Mouse (Mus musculus): Measurements from ENCODE around the gene Gga1. TPM values are rescaled to one million over a fixed set of nuclear protein-coding genes. Genes with fewer than 3 reads are reported as not detected.
"Not testable (repeated sequence)": the region's sequence is repeated elsewhere in the genome, so short reads cannot be mapped to it uniquely, and the experiment has no call there.

The Gga1 gene
- polyA plus RNA-seq, 1 experiment from 2014 or later: 51.0 TPM

- H3K4me3 ChIP-seq; H3K9ac ChIP-seq; H3K9me3 ChIP-seq; ATAC-seq (ENCODE audit: low read depth); H3K36me3 ChIP-seq; H3K27ac ChIP-seq (replicated peaks); H3K4me2 ChIP-seq: not testable (repeated sequence)
- 88% methylated on average over 7 of the region's 7 CpGs for WGBS
- Histone ChIP-seq H3K4me1 (replicated peaks) (peaks cover 47% of the 10 kb centered on the region), H3K27me3 (peaks cover 30% of the 10 kb centered on the region)
Measured at GRCm38 (mm10) chr15:78846805-78847204, 30.2 kb upstream of the Gga1 start.

GRCm38 (mm10) chr15:78848467-78848866 lies 28.5 kb upstream of the Gga1 start:
- H3K27me3 ChIP-seq: peaks cover 13% of the 10 kb centered on the region
- H3K36me3 ChIP-seq: no peaks in the 10 kb centered on the region
- no peak overlapping the region for H3K27ac ChIP-seq (replicated peaks)
- no peak overlapping the region for H3K4me3 ChIP-seq
- 31% methylated on average over 5 of the region's 5 CpGs for WGBS
- H3K4me1 ChIP-seq (replicated peaks): peaks cover 31% of the 10 kb centered on the region
- H3K9ac ChIP-seq: no peak overlapping the region
- H3K9me3 ChIP-seq: no peaks in the 10 kb centered on the region
- no peak for ATAC-seq (ENCODE audit: low read depth)
- H3K4me2 ChIP-seq: no peak overlapping the region

GRCm38 (mm10) chr15:78849485-78849884 lies 27.5 kb upstream of the Gga1 start:
- Histone ChIP-seq H3K4me2 (no peak overlapping the region), H3K9ac (no peak overlapping the region), H3K27me3 (peaks cover 3% of the 10 kb centered on the region), H3K36me3 (no peaks in the 10 kb centered on the region), H3K27ac (replicated peaks) (no peak overlapping the region), H3K4me3 (no peak overlapping the region), H3K4me1 (replicated peaks) (peaks cover 20% of the 10 kb centered on the region), H3K9me3 (no peaks in the 10 kb centered on the region)
- 86% methylated on average over 12 of the region's 12 CpGs for WGBS
- ATAC-seq (ENCODE audit: low read depth): no peak

- H3K4me1 ChIP-seq (replicated peaks): peaks cover 13% of the 10 kb centered on the region
- H3K4me3 ChIP-seq: no peak overlapping the region
- no peak for ATAC-seq (ENCODE audit: low read depth)
- no peak overlapping the region for H3K27ac ChIP-seq (replicated peaks)
- no peak overlapping the region for H3K4me2 ChIP-seq
- 69% methylated on average over 15 of the region's 15 CpGs for WGBS
- H3K9ac ChIP-seq: no peak overlapping the region
- no peaks in the 10 kb centered on the region for H3K9me3 ChIP-seq
- H3K36me3 ChIP-seq: no peaks in the 10 kb centered on the region
- H3K27me3 ChIP-seq: no peaks in the 10 kb centered on the region
Measured at GRCm38 (mm10) chr15:78850059-78850824, 26.7 kb upstream of the Gga1 start.

- Histone ChIP-seq H3K4me2 (no peak overlapping the region), H3K9me3 (no peaks in the 10 kb centered on the region), H3K4me1 (replicated peaks) (peaks cover 6% of the 10 kb centered on the region), H3K27ac (replicated peaks) (no peak overlapping the region), H3K9ac (no peak overlapping the region), H3K27me3 (no peaks in the 10 kb centered on the region), H3K36me3 (no peaks in the 10 kb centered on the region), H3K4me3 (no peak overlapping the region)
- WGBS: 76% methylated on average over 6 of the region's 6 CpGs
- ATAC-seq (ENCODE audit: low read depth): no peak
Measured at GRCm38 (mm10) chr15:78850944-78851343, 26.0 kb upstream of the Gga1 start.

GRCm38 (mm10) chr15:78851505-78852153 lies 25.4 kb upstream of the Gga1 start:
- Histone ChIP-seq H3K4me3 (no peak overlapping the region), H3K27me3 (no peaks in the 10 kb centered on the region), H3K9me3 (no peaks in the 10 kb centered on the region), H3K36me3 (no peaks in the 10 kb centered on the region), H3K4me1 (replicated peaks) (peaks cover 4% of the 10 kb centered on the region; the same call in 1 of the 2 replicates), H3K27ac (replicated peaks) (no peak overlapping the region), H3K4me2 (peak overlapping the region; percentile 31; the same call in 1 of the 2 replicates), H3K9ac (0 out of 2 replicates have a peak overlapping the region, but pooled peaks have one; percentile 38)
- peak; percentile 80 for ATAC-seq (ENCODE audit: low read depth)
- 16% methylated on average over 13 of the region's 13 CpGs for WGBS

GRCm38 (mm10) chr15:78855303-78855965 lies 21.6 kb upstream of the Gga1 start, which contains the start of gene Lgals2:
TSS of gene Lgals2 (minus strand) at chr15:78855529.
- 71% methylated on average over 8 of the region's 8 CpGs for WGBS
- no peaks in the 10 kb centered on the region for H3K36me3 ChIP-seq
- ATAC-seq (ENCODE audit: low read depth): no peak
- H3K27me3 ChIP-seq: no peaks in the 10 kb centered on the region
- no peak within 1 kb of the TSS for H3K4me2 ChIP-seq
- H3K27ac ChIP-seq (replicated peaks): no peak within 1 kb of the TSS
- no peak within 1 kb of the TSS for H3K9ac ChIP-seq
- H3K9me3 ChIP-seq: no peaks in the 10 kb centered on the region
- H3K4me3 ChIP-seq: no peak within 1 kb of the TSS
- H3K4me1 ChIP-seq (replicated peaks): peaks cover 4% of the 10 kb centered on the region; the same call in 1 of the 2 replicates

- H3K4me1 ChIP-seq (replicated peaks): no peaks in the 10 kb centered on the region
- H3K27me3 ChIP-seq: no peaks in the 10 kb centered on the region
- H3K9me3 ChIP-seq: no peaks in the 10 kb centered on the region
- WGBS: 78% methylated on average over 7 of the region's 7 CpGs
- no peak for ATAC-seq (ENCODE audit: low read depth)
- H3K36me3 ChIP-seq: no peaks in the 10 kb centered on the region
- no peak overlapping the region for H3K9ac ChIP-seq
- no peak overlapping the region for H3K27ac ChIP-seq (replicated peaks)
- H3K4me2 ChIP-seq: no peak overlapping the region
- no peak overlapping the region for H3K4me3 ChIP-seq
Measured at GRCm38 (mm10) chr15:78857009-78857408, 20.0 kb upstream of the Gga1 start.

- H3K4me3 ChIP-seq: no peak overlapping the region
- H3K9me3 ChIP-seq: no peaks in the 10 kb centered on the region
- no peak overlapping the region for H3K4me2 ChIP-seq
- H3K27me3 ChIP-seq: no peaks in the 10 kb centered on the region
- H3K4me1 ChIP-seq (replicated peaks): no peaks in the 10 kb centered on the region
- ATAC-seq (ENCODE audit: low read depth): no peak
- H3K9ac ChIP-seq: no peak overlapping the region
- no peak overlapping the region for H3K27ac ChIP-seq (replicated peaks)
- H3K36me3 ChIP-seq: no peaks in the 10 kb centered on the region
- 72% methylated on average over 4 of the region's 4 CpGs for WGBS
Measured at GRCm38 (mm10) chr15:78859311-78859710, 17.7 kb upstream of the Gga1 start.

GRCm38 (mm10) chr15:78859714-78860113 lies 17.3 kb upstream of the Gga1 start:
- Histone ChIP-seq H3K9me3 (no peaks in the 10 kb centered on the region), H3K4me2 (no peak overlapping the region), H3K4me3 (no peak overlapping the region), H3K9ac (no peak overlapping the region), H3K27ac (replicated peaks) (no peak overlapping the region), H3K36me3 (no peaks in the 10 kb centered on the region), H3K4me1 (replicated peaks) (no peaks in the 10 kb centered on the region), H3K27me3 (no peaks in the 10 kb centered on the region)
- 80% methylated on average over 6 of the region's 6 CpGs for WGBS
- ATAC-seq (ENCODE audit: low read depth): no peak

GRCm38 (mm10) chr15:78862280-78862679 lies 14.7 kb upstream of the Gga1 start:
- Histone ChIP-seq H3K4me3 (no peak overlapping the region), H3K9ac (no peak overlapping the region), H3K9me3 (no peaks in the 10 kb centered on the region), H3K4me2 (no peak overlapping the region), H3K27me3 (no peaks in the 10 kb centered on the region), H3K36me3 (no peaks in the 10 kb centered on the region), H3K27ac (replicated peaks) (no peak overlapping the region), H3K4me1 (replicated peaks) (no peaks in the 10 kb centered on the region)
- 86% methylated on average over 5 of the region's 5 CpGs for WGBS
- ATAC-seq (ENCODE audit: low read depth): no peak

- no peak for ATAC-seq (ENCODE audit: low read depth)
- Histone ChIP-seq H3K4me2 (no peak overlapping the region), H3K9me3 (no peaks in the 10 kb centered on the region), H3K4me1 (replicated peaks) (0 out of 2 replicates have a peak, but pooled peaks cover 1% of the 10 kb centered on the region), H3K27me3 (no peaks in the 10 kb centered on the region), H3K36me3 (no peaks in the 10 kb centered on the region), H3K9ac (no peak overlapping the region), H3K4me3 (no peak overlapping the region), H3K27ac (replicated peaks) (no peak overlapping the region)
- 75% methylated on average over 2 of the region's 2 CpGs for WGBS
Measured at GRCm38 (mm10) chr15:78863154-78863553, 13.8 kb upstream of the Gga1 start.

Data from neural tube, embryonic 13.5 days (tissue).